Mouse (Mus musculus) liver (tissue): ENCODE results near the gene Cts7.

Experiments used
- DNase-seq: peaks from one replicate; pipeline ENCODE4 v3.0.0-alpha.2; 2020; ENCODE audit warnings: mixed read lengths

Gene Cts7

DNA sequence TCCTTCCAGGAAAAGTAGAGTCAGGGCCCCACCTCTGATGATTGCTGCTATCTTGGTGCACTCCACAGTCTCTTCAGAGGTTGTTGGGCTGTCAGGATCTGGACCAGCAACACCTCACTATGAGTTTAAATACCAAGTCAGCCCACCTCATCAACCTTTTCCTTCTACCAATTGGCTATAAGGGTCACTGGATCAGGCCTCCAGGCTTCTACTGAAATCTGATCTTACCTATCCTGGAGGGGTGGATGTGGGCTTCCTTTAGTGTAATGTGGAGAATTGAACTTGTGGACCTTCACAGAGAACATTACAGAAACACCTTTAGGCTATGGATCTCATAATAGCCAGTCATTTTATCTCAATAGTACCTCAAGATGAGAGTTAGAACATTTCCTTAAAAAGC is at the start of gene Cts7:
Cts7 (minus strand) TSS at position 101 of the 400 bp plus-strand sequence.
- no peak for DNase-seq
